Mouse (Mus musculus) liver, postnatal 0 days (tissue): Measurements from ENCODE around the gene Npas1.
A peak's percentile ranks its signal among the peaks of the same experiment; 100 is the strongest.

ENCODE experiments used
- CTCF ChIP-seq: sonication (generic); IDR thresholded peaks from 2 replicates; pipeline ENCODE4 v1.5.1; 2016; ENCODE audit warnings: antibody characterized with exemption, low read depth
- EP300 ChIP-seq: IDR thresholded peaks from 2 replicates; pipeline ENCODE4 v1.6.1; 2016; ENCODE audit warnings: antibody characterized with exemption, low read depth, mild to moderate bottlenecking

DNA sequence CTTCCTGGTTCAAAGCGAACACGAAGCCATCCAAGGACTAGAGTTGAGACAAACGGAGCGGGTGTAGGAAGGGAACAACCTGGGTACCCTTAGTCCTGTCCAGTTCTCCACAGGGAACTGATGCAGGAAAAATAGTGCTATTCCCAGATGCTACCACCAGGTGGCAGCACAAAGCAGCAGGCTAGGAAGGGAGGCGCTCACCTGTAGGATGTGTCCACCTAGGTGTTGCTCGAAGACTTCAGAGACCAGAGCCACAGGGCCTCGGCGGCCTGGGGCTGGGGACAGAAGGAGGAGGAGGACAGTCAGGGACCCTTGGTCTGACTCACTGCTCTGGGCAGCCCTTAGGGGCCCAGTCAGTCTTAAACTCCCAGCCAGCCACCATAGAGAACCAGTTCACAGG lies 12.4 kb downstream of the Npas1 start:
- TF ChIP-seq CTCF = peak; percentile 95
- no peak for TF ChIP-seq EP300
